In genomic region chr3:49928509-49929263, GRCm38 (mm10) we compare ENCODE assay signal across 13 mouse cellular contexts.
DNase-seq lines count a peak whose midpoint lies in the region; ATAC-seq lines count a peak whose summit lies in the region.
"Had no signal": no experiment of that assay in that cellular context is flagged by ENCODE, and none has a peak within 500 bp of the region (broad histone marks: within the 10 kb centered on the region; RNA-seq: fewer than 3 reads in every experiment).

No protein-coding gene starts in this region.

- H3K4me1 ChIP-seq in heart, embryonic 11.5 days (ENCODE audit: control insufficient read depth, insufficient read depth, low read length), result no peaks in the 10 kb centered on the region
- H3K4me1 ChIP-seq: forebrain, embryonic 15.5 days had no signal

- H3K27me3 ChIP-seq in heart, embryonic 11.5 days (ENCODE audit: control insufficient read depth, insufficient read depth, low read length), result no peaks in the 10 kb centered on the region
- H3K27me3 ChIP-seq: forebrain, embryonic 15.5 days had no signal

- DNase-seq in heart, adult 11 months, result peak; percentile 94
- DNase-seq in Muller cell, postnatal 12 days (ENCODE audit: inconsistent ontology term), result peak; percentile 97
- peak; percentile 88 for DNase-seq in fibroblast of lung, adult 2 months (ENCODE audit: low read depth)
- peak; percentile 22 to 49 for DNase-seq in kidney, postnatal 4 days
- DNase-seq in thymus, postnatal 0 days (ENCODE audit: low spot score), result no peak
- no peak for DNase-seq in layer of hippocampus, postnatal 36 days
- DNase-seq: cerebellum, adult 9-10 months; layer of hippocampus, adult 9-11 months; lung, embryonic 14.5 days had no signal

- H3K4me3 ChIP-seq in heart, embryonic 11.5 days (ENCODE audit: low read depth, low read length), result no peak overlapping the region
- H3K4me3 ChIP-seq: forebrain, embryonic 15.5 days had no signal

- no peaks in the 10 kb centered on the region for H3K36me3 ChIP-seq in heart, embryonic 11.5 days (ENCODE audit: control insufficient read depth, insufficient read depth, low read length)
- H3K36me3 ChIP-seq: forebrain, embryonic 15.5 days had no signal

- H3K9me3 ChIP-seq in heart, embryonic 11.5 days (replicated peaks; ENCODE audit: control insufficient read depth, low read length), result no peaks in the 10 kb centered on the region
- H3K9me3 ChIP-seq: forebrain, embryonic 15.5 days had no signal

- 46% methylated on average over 4 of the region's 4 CpGs for WGBS in heart, embryonic 11.5 days (ENCODE audit: insufficient replicate concordance)

- no peak overlapping the region for H3K9ac ChIP-seq in heart, embryonic 11.5 days (ENCODE audit: low read depth, low read length)
- H3K9ac ChIP-seq: forebrain, embryonic 15.5 days; lung, embryonic 14.5 days had no signal

- H3K4me2 ChIP-seq in heart, embryonic 11.5 days, result no peak overlapping the region
- H3K4me2 ChIP-seq: forebrain, embryonic 15.5 days; lung, embryonic 14.5 days had no signal

- no peak overlapping the region for H3K27ac ChIP-seq in heart, embryonic 11.5 days (ENCODE audit: low read depth, low read length)
- H3K27ac ChIP-seq: forebrain, embryonic 15.5 days; stomach, postnatal 0 days had no signal

- ATAC-seq in heart, embryonic 11.5 days (replicated peaks; ENCODE audit: insufficient number of reproducible peaks, low FRiP score, low TSS enrichment), result no peak
- no peak for ATAC-seq in frontal cortex, adult (ENCODE audit: low TSS enrichment)
- ATAC-seq: forebrain, embryonic 15.5 days had no signal

Comparison
In these comparisons a context has a peak if more than half of its experiments do, and no peak if none do; other contexts are left out.
1. DNase-seq: peak in heart, adult 11 months (single experiment), Muller cell, postnatal 12 days (single experiment), fibroblast of lung, adult 2 months (single experiment) and kidney, postnatal 4 days (2 of 2); none in thymus, postnatal 0 days (single experiment) and layer of hippocampus, postnatal 36 days (0 of 2).